Mouse (Mus musculus) neutrophil, adult 5-6 weeks (primary cell): ENCODE data around the gene Speer4e. TPM values are rescaled to one million over a fixed set of nuclear protein-coding genes. Genes with fewer than 3 reads are reported as not detected.
"Not testable (repeated sequence)": the region's sequence is repeated elsewhere in the genome, so short reads cannot be mapped to it uniquely, and the experiment has no call there.

Experiments used
- ATAC-seq: fragments of 151-379, 151-347 bp; 2 replicates; pipeline ENCODE4 v1.8.0; 2017; ENCODE audit warnings: mild to moderate bottlenecking, moderate TSS enrichment; ENCODE audit not compliant: insufficient number of reproducible peaks, poor library complexity, low FRiP score, severe bottlenecking; ENCODE audit errors: extremely low read depth
- total RNA-seq: library from RNA; stranded (forward); fragments of 200-1000 nt; gene quantifications from 2 replicates; pipeline ENCODE4 v1.2.3, GENCODE M21; 2017

Speer4e gene
- total RNA-seq = not detected in 2 replicates

DNA sequence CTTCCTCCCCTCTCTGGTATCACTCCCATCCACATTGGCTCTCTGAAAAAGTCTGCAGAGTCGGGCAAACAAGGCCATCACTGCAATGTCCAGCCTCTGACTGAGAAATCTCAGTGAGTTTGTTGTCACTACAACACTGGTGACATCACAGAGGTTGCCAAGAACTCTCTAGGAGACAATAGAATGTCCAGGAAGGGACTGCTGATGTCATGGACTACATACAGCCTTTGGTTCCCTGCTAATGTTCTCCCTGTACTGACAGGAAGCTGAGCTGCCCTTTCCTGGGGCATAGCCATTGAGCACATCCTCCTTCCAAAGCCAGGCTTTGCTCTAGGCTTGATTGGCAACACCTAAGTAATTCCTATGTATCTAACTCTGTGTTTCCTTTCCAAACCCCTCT is at the start of gene Speer4e:
TSS of gene Speer4e (minus strand) at position 101 of the 400 bp plus-strand sequence.
- ATAC-seq = not testable (repeated sequence)

DNA sequence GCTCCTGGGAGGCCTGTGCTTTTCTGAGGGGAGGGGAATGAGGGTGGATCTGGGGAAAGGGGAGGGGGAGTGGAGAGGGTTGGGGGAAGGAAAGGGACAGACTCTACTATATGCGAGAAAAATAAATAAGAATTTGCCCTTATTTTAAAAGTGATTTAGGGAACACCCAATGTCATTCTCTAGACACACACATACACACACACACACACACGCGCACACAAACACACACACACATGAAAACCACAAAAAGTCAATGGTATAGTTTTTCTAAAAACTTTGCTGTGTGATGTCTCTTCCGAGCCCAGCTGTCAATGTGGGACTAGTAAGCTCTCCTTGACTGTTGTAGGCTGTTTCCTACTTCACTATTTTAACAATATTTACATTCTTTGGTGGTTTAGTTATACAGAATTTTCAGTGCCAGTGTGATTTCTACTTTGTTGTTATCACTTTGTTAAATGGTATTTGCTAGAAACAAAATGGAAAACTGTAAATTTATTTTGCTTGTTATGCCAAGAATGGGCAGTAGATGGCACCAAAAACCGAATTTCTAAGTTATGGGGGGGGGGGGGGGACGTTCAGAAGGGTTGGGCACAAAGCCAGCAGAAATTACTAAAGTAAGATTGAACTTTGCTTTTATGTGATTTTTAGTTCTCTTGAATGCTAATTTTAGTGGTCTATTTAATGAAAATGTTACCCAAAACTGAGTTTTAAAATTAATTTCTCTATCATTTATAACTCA is 48.6 kb upstream of the Speer4e start:
- not testable (repeated sequence) for ATAC-seq

DNA sequence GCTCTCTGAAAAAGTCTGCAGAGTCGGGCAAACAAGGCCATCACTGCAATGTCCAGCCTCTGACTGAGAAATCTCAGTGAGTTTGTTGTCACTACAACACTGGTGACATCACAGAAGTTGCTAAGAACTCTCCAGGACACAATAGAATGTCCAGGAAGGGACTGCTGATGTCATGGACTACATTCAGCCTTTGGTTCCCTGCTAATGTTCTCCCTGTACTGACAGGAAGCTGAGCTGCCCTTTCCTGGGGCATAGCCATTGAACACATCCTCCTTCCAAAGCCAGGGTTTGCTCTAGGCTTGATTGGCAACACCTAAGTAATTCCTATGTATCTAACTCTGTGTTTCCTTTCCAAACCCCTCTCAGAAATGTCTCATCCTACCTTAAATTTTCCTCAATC is 40.6 kb upstream of the Speer4e start, which contains the start of gene Gm10354:
TSS of gene Gm10354 (minus strand) at position 101 of the 400 bp plus-strand sequence.
- ATAC-seq = not testable (repeated sequence)

DNA sequence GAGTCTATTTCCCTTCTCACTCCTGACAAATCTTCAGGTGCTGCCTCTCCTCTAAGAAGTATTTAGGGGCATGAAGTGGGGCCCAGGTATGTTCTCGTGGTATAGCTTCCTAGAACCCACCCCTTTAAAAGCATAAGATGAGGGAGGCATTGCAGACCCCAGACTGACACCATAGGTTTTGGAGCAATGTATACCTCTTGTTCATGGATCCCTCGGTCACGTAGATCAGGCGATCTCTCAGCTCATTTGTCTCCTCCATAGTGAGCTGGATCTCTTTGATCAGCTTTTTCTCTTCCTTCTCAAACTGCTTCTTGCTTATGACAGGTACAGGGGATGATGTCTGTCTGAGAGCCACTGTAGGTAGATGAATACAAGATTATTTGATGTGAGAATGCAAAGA is 39.1 kb upstream of the Speer4e start:
- not testable (repeated sequence) for ATAC-seq

DNA sequence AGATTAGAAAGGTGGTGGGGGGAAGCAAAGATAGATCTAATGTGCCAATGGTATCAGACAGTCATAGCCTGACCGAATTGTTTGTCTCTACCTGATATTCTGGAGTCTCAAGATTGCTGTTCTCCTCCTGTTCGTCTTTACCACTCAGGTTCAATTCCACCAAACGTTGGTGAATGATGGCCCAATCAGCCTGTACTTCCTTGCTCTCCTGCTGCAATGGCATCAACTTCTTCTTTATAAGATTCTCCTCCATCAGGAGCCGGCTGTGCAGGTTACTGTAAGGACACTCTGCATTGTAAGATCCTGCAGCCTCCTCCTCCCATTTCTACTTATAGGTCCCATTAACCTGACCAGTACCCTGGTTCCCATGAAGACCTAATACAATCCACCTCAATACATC is 37.1 kb upstream of the Speer4e start:
- not testable (repeated sequence) for ATAC-seq

- not testable (repeated sequence) for ATAC-seq
These were observed 34.6 kb upstream of the Speer4e start for GRCm38 (mm10) chr5:14972841-14973240.

DNA sequence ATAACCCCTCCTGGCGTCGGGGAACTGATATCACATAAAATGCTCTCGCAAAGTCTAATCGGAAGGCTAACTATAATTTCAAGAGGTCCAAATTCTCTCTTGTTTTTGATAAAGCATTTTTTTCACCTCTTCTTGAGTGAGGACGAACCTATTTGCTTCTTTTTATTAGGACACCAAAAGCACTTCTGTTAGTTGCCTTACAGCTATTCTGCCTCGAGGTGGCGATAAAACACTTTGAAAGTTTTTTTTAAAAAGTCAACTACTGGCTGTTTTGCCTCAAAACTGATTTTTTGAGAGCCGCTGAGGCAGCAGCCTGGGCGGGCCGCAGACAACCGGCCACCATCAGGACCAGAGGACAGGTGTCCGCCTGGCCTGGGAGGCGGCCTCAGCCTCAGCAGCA is 25.6 kb upstream of the Speer4e start:
- ATAC-seq = not testable (repeated sequence)

DNA sequence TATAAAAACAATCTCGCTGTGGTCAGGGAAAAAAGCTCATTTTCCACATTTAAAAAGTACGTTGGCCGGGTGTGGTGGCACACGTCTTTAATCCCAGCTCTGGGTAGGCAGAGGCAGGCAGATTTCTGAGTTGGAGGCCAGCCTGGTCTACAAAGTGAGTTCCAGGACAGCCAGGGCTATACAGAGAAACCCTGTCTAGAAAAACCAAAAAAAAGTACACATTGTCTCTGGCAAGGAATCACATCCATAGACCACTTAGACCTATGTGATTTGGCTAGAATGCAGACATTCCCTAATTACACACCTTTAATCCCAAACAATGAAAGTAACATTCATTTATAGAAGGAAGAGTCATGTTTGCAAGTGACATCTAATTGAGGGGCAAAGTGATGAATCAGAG is 23.3 kb upstream of the Speer4e start:
- not testable (repeated sequence) for ATAC-seq

DNA sequence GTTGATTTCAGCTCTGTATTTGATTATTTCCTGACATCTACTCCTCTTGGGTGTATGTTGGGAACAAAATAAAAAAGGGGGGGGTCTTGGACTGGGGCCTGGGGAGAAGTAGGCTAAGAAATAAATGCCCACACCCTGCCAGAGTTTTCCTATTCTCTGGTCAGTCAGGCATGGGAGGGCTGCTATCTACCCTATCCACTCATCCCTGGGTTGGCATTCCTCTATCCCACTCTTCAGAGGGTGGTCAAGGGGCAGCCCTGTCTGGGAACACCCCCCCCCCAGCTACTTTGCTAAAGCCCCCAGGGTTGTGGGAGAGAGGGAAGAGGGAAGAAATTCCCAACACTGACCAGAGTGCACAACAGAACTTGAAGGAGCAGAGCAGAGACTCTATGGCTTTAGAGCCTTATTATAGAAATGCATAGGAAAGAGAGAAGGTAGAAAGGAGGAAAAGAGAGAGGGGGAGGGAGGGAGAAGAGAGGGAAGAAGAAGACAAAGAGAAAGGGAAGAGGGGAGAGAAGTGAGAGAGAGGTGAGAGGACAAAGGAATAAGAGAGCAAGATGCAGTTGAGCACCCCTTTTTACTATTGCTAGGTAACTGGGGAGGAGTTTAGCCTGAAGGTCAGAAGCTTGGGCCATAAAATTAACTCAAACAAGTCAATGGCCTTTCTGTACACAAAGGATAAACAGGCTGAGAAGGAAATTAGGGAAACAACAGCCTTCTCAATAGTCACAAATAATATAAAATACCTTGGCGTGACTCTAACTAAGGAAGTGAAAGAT is 17.9 kb upstream of the Speer4e start:
- ATAC-seq = not testable (repeated sequence)

GRCm38 (mm10) chr5:14953587-14953986 is 15.4 kb upstream of the Speer4e start:
- ATAC-seq = not testable (repeated sequence)

DNA sequence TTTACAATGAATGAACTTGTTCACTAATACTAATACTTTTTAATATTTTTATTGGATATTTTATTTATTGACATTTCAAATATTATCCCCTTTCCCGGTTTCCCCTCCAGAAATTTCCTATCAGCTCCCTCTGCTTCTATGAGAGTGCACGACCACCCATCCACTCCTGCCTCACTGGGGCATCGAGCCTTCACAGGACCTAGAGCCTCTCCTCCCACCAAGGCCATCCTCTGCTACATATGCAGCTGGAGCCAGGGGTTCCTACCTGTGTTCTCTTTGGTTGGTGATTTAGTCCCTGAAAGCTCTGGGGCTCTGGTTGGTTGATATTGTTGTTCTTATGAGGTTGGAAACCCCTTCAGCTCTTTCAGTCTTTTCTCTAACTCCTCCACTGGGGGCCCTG is 14.5 kb upstream of the Speer4e start:
- ATAC-seq = not testable (repeated sequence)

DNA sequence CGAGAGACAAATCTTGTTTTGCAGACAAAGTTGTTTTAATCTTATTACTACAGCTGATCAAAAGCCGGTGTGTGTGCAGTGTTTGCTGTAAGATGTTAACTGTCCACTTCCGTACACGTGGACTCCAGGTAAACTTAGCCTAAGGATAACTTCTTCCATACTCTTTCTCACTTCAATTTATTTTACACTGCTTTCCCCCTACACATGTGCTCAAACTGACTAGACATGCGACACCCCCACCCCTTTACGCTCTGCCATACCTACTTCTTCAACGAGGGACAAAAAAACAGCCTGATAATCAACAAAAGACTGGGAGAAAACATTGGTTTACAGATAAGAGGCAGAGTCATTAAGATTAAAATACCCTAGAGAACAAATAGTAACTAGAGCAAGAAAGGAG is 13.6 kb upstream of the Speer4e start:
- not testable (repeated sequence) for ATAC-seq

GRCm38 (mm10) chr5:14947482-14948198 is 9.4 kb upstream of the Speer4e start:
- ATAC-seq = not testable (repeated sequence)

DNA sequence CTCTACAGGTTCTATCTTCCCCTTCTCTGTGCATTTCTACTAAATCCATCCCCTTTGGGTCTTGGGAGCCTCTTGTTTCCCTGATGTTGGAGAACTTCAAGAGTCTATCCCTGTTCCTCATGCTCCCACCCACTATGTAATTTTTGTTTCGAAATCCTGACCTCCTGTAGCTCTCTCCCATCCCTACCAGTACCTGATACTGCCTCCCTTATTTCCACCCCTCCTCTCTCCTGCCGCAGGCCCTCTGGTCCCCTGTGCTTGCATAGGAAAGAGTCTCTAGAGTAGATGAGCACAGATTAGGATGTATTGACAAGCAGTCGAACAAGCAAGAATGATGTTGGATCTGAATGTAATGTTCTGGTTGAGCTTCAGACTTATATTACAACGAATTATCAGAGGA is 7.3 kb upstream of the Speer4e start:
- not testable (repeated sequence) for ATAC-seq

DNA sequence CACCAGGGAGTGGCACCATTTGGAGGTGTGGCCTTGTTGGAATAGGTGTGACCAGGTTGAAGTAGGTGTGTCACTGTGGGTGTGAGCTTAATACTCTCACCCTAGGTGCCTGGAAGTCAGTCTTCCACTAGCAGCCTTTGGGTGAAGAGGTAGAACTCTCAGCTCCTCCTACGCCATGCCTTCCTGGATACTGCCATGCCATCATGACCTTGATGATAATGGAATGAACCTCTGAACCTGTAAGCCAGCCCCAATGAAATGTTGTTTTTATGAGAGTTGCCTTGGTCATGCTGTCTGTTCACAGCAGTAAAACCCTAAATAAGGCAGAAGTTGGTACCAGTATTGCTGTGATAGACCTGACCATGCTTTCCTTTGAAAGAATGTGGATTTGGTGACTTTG is 2.8 kb upstream of the Speer4e start:
- ATAC-seq = not testable (repeated sequence)

DNA sequence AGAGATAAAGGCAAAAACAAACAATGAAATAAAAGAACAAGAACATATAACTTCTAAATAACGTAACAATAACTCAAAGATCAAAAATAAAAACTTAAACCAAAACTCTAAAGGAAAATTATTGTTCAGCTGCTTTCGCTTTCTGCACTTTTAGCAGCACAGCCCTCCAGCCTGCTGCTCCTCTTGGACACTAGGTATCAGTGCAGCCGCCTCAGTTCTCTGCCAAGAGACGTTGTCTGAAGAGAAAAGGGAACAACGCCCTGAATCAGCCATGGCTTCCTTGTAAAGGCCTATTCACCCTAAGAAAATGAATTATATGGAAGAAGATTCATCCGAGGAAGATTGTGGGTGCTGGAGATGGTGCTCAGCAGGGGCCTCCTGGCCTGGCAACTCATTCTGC is 4.5 kb downstream of the Speer4e start:
- not testable (repeated sequence) for ATAC-seq

- ATAC-seq = not testable (repeated sequence)
These were observed 11.2 kb downstream of the Speer4e start for GRCm38 (mm10) chr5:14927047-14927446.

DNA sequence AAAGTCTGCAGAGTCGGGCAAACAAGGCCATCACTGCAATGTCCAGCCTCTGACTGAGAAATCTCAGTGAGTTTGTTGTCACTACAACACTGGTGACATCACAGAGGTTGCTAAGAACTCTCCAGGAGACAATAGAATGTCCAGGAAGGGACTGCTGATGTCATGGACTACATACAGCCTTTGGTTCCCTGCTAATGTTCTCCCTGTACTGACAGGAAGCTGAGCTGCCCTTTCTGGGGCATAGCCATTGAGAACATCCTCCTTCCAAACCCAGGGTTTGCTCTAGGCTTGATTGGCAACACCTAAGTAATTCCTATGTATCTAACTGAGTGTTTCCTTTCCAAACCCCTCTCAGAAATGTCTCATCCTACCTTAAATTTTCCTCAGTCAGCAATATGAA is 23.4 kb downstream of the Speer4e start, which contains the start of gene Gm9758:
TSS of gene Gm9758 (minus strand) at position 101 of the 400 bp plus-strand sequence.
- ATAC-seq = not testable (repeated sequence)

DNA sequence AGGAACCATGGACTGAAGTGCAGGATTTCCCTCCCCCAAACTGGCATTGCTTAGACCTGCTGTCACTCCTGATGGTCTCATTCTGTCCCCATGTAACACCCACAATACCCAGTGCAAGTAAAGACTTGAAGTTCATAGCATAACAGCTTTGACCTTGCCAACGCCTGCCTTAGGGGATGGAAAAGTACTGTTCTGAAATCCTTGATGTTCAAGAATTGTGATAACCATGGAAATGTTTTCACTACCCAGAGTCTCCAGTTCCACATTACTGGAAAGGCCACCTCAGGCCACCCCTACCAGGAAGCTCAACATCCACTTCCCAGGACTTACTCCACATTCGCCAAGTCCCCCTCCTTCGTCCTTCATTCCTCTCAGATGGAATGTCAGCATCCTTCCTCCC is 23.9 kb downstream of the Speer4e start:
- ATAC-seq = not testable (repeated sequence)
